Mouse (Mus musculus) MEL (cell line): Measurements from ENCODE around the gene Cirbp. TPM values are rescaled to one million over a fixed set of nuclear protein-coding genes. Genes with fewer than 3 reads are reported as not detected.
A peak's percentile ranks its signal among the peaks of the same experiment; 100 is the strongest.

Source experiments
- DNase-seq: peaks from one replicate; pipeline ENCODE4 v3.0.0; 2011; ENCODE audit warnings: low read depth, low spot score
- H3K27ac ChIP-seq: 2 replicates; pipeline ENCODE4 v1.5.1; 2012; ENCODE audit warnings: low read depth, mild to moderate bottlenecking, control low read depth, low read length, moderate library complexity; ENCODE audit not compliant: control insufficient read depth
- H3K27me3 ChIP-seq, 2 experiments: fragments of 150-350 bp in 1 of 2; sonication (generic) in 1 of 2; 2 replicates each; pipeline ENCODE4 v1.6.1; 2012; ENCODE audit warnings: low read length in 2 of 2, mild to moderate bottlenecking in 2 of 2, improper control_type of control experiment in 1 of 2, moderate library complexity in 1 of 2; ENCODE audit not compliant: insufficient read depth in 2 of 2, control insufficient read depth in 1 of 2
- H3K36me3 ChIP-seq, 2 experiments: 2 replicates each; pipeline ENCODE4 v1.6.1; 2012 to 2014; ENCODE audit warnings: low read length in 2 of 2, improper control_type of control experiment in 1 of 2, inconsistent platforms in 1 of 2, mild to moderate bottlenecking in 1 of 2; ENCODE audit not compliant: insufficient read depth in 2 of 2, control insufficient read depth in 1 of 2
- H3K4me1 ChIP-seq, 2 experiments: fragments of 150-350 bp in 1 of 2; sonication (generic) in 1 of 2; 2 replicates each; pipeline ENCODE4 v1.6.1; 2012; ENCODE audit warnings: low read length in 2 of 2, improper control_type of control experiment in 1 of 2, mild to moderate bottlenecking in 1 of 2; ENCODE audit not compliant: insufficient read depth in 2 of 2, control insufficient read depth in 1 of 2
- H3K4me3 ChIP-seq, 2 experiments: fragments of 150-350 bp in 1 of 2; sonication (generic) in 1 of 2; 2 replicates each; pipeline ENCODE4 v1.5.1; 2012; ENCODE audit warnings: low read depth in 2 of 2, low read length in 2 of 2, mild to moderate bottlenecking in 2 of 2, moderate library complexity in 2 of 2, control low read depth in 1 of 2, improper control_type of control experiment in 1 of 2; ENCODE audit not compliant: control insufficient read depth in 1 of 2, insufficient read depth in 1 of 2
- H3K79me2 ChIP-seq: 2 replicates; pipeline ENCODE4 v1.6.1; 2012; ENCODE audit warnings: mild to moderate bottlenecking, low read length, moderate library complexity; ENCODE audit not compliant: control insufficient read depth, poor library complexity, insufficient read depth
- H3K9ac ChIP-seq: 2 replicates; pipeline ENCODE4 v1.6.1; 2012; ENCODE audit warnings: low read depth, mild to moderate bottlenecking, control low read depth, low read length, moderate library complexity; ENCODE audit not compliant: control insufficient read depth, poor library complexity, severe bottlenecking
- H3K9me3 ChIP-seq: fragments of 150-350 bp; sonication (generic); replicated peaks from 2 replicates; pipeline ENCODE4 v1.6.1; 2012; ENCODE audit warnings: mild to moderate bottlenecking, low read length, improper control_type of control experiment, moderate library complexity; ENCODE audit not compliant: insufficient read depth
- BHLHE40 ChIP-seq: IDR thresholded peaks from 2 replicates; pipeline ENCODE4 v1.6.1; 2012; ENCODE audit warnings: low read depth, mild to moderate bottlenecking, inconsistent platforms, low read length, improper control_type of control experiment, borderline replicate concordance
- CHD1 ChIP-seq: IDR thresholded peaks from 2 replicates; pipeline ENCODE4 v1.6.1; 2012; ENCODE audit warnings: low read depth, mild to moderate bottlenecking, inconsistent platforms, low read length, improper control_type of control experiment
- CHD2 ChIP-seq: IDR thresholded peaks from 2 replicates; pipeline ENCODE4 v1.6.1; 2011; ENCODE audit warnings: low read length, improper control_type of control experiment
- CTCF ChIP-seq, 3 experiments: IDR thresholded peaks in 2 of 3; conservative IDR thresholded peaks in 1 of 3; 2 replicates each; pipeline ENCODE4 v1.5.1; 2011 to 2012; ENCODE audit warnings: low read length in 3 of 3, low read depth in 2 of 3, mild to moderate bottlenecking in 2 of 3, improper control_type of control experiment in 1 of 3, inconsistent platforms in 1 of 3, mixed read lengths in 1 of 3, moderate library complexity in 1 of 3; ENCODE audit not compliant: control insufficient read depth in 1 of 3, insufficient read depth in 1 of 3, poor library complexity in 1 of 3, severe bottlenecking in 1 of 3
- E2F4 ChIP-seq: IDR thresholded peaks from 2 replicates; pipeline ENCODE4 v1.6.1; 2011; ENCODE audit warnings: low read depth, low read length, improper control_type of control experiment, borderline replicate concordance
- ELF1 ChIP-seq: IDR thresholded peaks from 2 replicates; pipeline ENCODE4 v1.6.1; 2014; ENCODE audit warnings: low read depth, mild to moderate bottlenecking, inconsistent platforms, low read length, improper control_type of control experiment, moderate library complexity
- EP300 ChIP-seq, 2 experiments: IDR thresholded peaks; 2 replicates each; pipeline ENCODE4 v1.6.1; 2011; ENCODE audit warnings: improper control_type of control experiment in 2 of 2, low read length in 2 of 2, low read depth in 1 of 2, mild to moderate bottlenecking in 1 of 2
- ETS1 ChIP-seq: IDR thresholded peaks from 2 replicates; pipeline ENCODE4 v1.6.1; 2012; ENCODE audit warnings: low read depth, mild to moderate bottlenecking, inconsistent platforms, low read length, improper control_type of control experiment, moderate library complexity
- GABPA ChIP-seq: IDR thresholded peaks from 2 replicates; pipeline ENCODE4 v1.6.1; 2012; ENCODE audit warnings: low read depth, mild to moderate bottlenecking, inconsistent platforms, low read length, improper control_type of control experiment, moderate library complexity
- GATA1 ChIP-seq: IDR thresholded peaks from 2 replicates; pipeline ENCODE4 v1.6.1; 2011; ENCODE audit warnings: low read depth, low read length, improper control_type of control experiment
- HCFC1 ChIP-seq: IDR thresholded peaks from 2 replicates; pipeline ENCODE4 v1.6.1; 2012; ENCODE audit warnings: low read depth, mild to moderate bottlenecking, inconsistent platforms, low read length, improper control_type of control experiment, moderate library complexity
- KAT2A ChIP-seq: conservative IDR thresholded peaks from 2 replicates; pipeline ENCODE4 v1.6.1; 2012; ENCODE audit warnings: low read depth, low read length, improper control_type of control experiment, inconsistent platforms
- MAFK ChIP-seq: IDR thresholded peaks from 2 replicates; pipeline ENCODE4 v1.6.1; 2011; ENCODE audit warnings: low read depth, mild to moderate bottlenecking, low read length, improper control_type of control experiment, borderline replicate concordance
- MAX ChIP-seq: IDR thresholded peaks from 2 replicates; pipeline ENCODE4 v1.6.1; 2011; ENCODE audit warnings: low read length, improper control_type of control experiment
- MAZ ChIP-seq: IDR thresholded peaks from 2 replicates; pipeline ENCODE4 v1.6.1; 2012; ENCODE audit warnings: low read depth, mild to moderate bottlenecking, inconsistent platforms, low read length, improper control_type of control experiment
- MEF2A ChIP-seq: IDR thresholded peaks from 2 replicates; pipeline ENCODE4 v1.6.1; 2014; ENCODE audit warnings: low read depth, mild to moderate bottlenecking, inconsistent platforms, low read length, improper control_type of control experiment; ENCODE audit not compliant: poor library complexity, insufficient replicate concordance, severe bottlenecking; ENCODE audit errors: extremely low read depth
- MXI1 ChIP-seq: IDR thresholded peaks from 2 replicates; pipeline ENCODE4 v1.6.1; 2011; ENCODE audit warnings: mild to moderate bottlenecking, low read depth, low read length, improper control_type of control experiment
- MYB ChIP-seq: IDR thresholded peaks from 2 replicates; pipeline ENCODE4 v1.6.1; 2011; ENCODE audit warnings: mild to moderate bottlenecking, low read depth, low read length, improper control_type of control experiment
- MYC ChIP-seq: IDR thresholded peaks from 2 replicates; pipeline ENCODE4 v1.6.1; 2011; ENCODE audit warnings: low read depth, mild to moderate bottlenecking, low read length, improper control_type of control experiment, moderate library complexity
- NELFE ChIP-seq: IDR thresholded peaks from 2 replicates; pipeline ENCODE4 v1.6.1; 2011; ENCODE audit warnings: low read depth, low read length, improper control_type of control experiment
- NRF1 ChIP-seq: IDR thresholded peaks from 2 replicates; pipeline ENCODE4 v1.6.1; 2014; ENCODE audit warnings: low read depth, mild to moderate bottlenecking, inconsistent platforms, low read length, improper control_type of control experiment, moderate library complexity; ENCODE audit not compliant: poor library complexity, insufficient read depth, severe bottlenecking
- POLR2A ChIP-seq, 2 experiments: IDR thresholded peaks; 2 replicates each; pipeline ENCODE4 v1.6.1; 2011 to 2012; ENCODE audit warnings: low read length in 2 of 2, mild to moderate bottlenecking in 2 of 2, control low read depth in 1 of 2, improper control_type of control experiment in 1 of 2, low read depth in 1 of 2, moderate library complexity in 1 of 2; ENCODE audit not compliant: control insufficient read depth in 1 of 2, insufficient read depth in 1 of 2, poor library complexity in 1 of 2
- POLR2AphosphoS2 ChIP-seq: IDR thresholded peaks from 2 replicates; pipeline ENCODE4 v1.6.1; 2011; ENCODE audit warnings: low read length, improper control_type of control experiment
- POLR2AphosphoS5 ChIP-seq: IDR thresholded peaks from 2 replicates; pipeline ENCODE4 v1.6.1; 2012; ENCODE audit warnings: low read depth, borderline replicate concordance, mild to moderate bottlenecking, inconsistent platforms, low read length, moderate library complexity, mixed read lengths
- RCOR1 ChIP-seq: IDR thresholded peaks from 2 replicates; pipeline ENCODE4 v1.6.1; 2012; ENCODE audit warnings: low read depth, mild to moderate bottlenecking, inconsistent platforms, low read length, improper control_type of control experiment
- SIN3A ChIP-seq: IDR thresholded peaks from 2 replicates; pipeline ENCODE4 v1.6.1; 2012; ENCODE audit warnings: low read length, improper control_type of control experiment, inconsistent platforms
- SMC3 ChIP-seq: IDR thresholded peaks from 2 replicates; pipeline ENCODE4 v1.6.1; 2011; ENCODE audit warnings: low read depth, low read length, improper control_type of control experiment
- TAL1 ChIP-seq: IDR thresholded peaks from 2 replicates; pipeline ENCODE4 v1.6.1; 2012; ENCODE audit warnings: mild to moderate bottlenecking, inconsistent platforms, low read length, moderate library complexity, mixed read lengths
- TBP ChIP-seq: IDR thresholded peaks from 2 replicates; pipeline ENCODE4 v1.8.0; 2011; ENCODE audit warnings: low read depth, low read length, improper control_type of control experiment
- TCF12 ChIP-seq: IDR thresholded peaks from 2 replicates; pipeline ENCODE4 v1.6.1; 2014; ENCODE audit warnings: low read depth, mild to moderate bottlenecking, inconsistent platforms, low read length, improper control_type of control experiment, moderate library complexity
- UBTF ChIP-seq: IDR thresholded peaks from 2 replicates; pipeline ENCODE4 v1.6.1; 2012; ENCODE audit warnings: low read depth, mild to moderate bottlenecking, inconsistent platforms, low read length, improper control_type of control experiment, moderate library complexity, borderline replicate concordance; ENCODE audit not compliant: insufficient read depth
- USF1 ChIP-seq: IDR thresholded peaks from 2 replicates; pipeline ENCODE4 v1.6.1; 2014; ENCODE audit warnings: low read depth, mild to moderate bottlenecking, inconsistent platforms, low read length, improper control_type of control experiment, moderate library complexity
- USF2 ChIP-seq, 2 experiments: IDR thresholded peaks; 2 replicates each; pipeline ENCODE4 v1.6.1; 2011 to 2012; ENCODE audit warnings: improper control_type of control experiment in 2 of 2, low read length in 2 of 2, borderline replicate concordance in 1 of 2, inconsistent platforms in 1 of 2, low read depth in 1 of 2, mild to moderate bottlenecking in 1 of 2; ENCODE audit not compliant: insufficient read depth in 1 of 2
- ZC3H11A ChIP-seq: IDR thresholded peaks from 2 replicates; pipeline ENCODE4 v1.6.1; 2012; ENCODE audit warnings: low read depth, mild to moderate bottlenecking, inconsistent platforms, low read length, improper control_type of control experiment
- ZKSCAN1 ChIP-seq: IDR thresholded peaks from 2 replicates; pipeline ENCODE4 v1.6.1; 2012; ENCODE audit warnings: low read depth, mild to moderate bottlenecking, inconsistent platforms, low read length, improper control_type of control experiment, moderate library complexity
- ZMIZ1 ChIP-seq: IDR thresholded peaks from 2 replicates; pipeline ENCODE4 v1.6.1; 2012; ENCODE audit warnings: low read depth, mild to moderate bottlenecking, inconsistent platforms, low read length, improper control_type of control experiment, moderate library complexity
- ZNF384 ChIP-seq: IDR thresholded peaks from 2 replicates; pipeline ENCODE4 v1.6.1; 2012; ENCODE audit warnings: low read depth, mild to moderate bottlenecking, inconsistent platforms, low read length, improper control_type of control experiment
- polyA plus RNA-seq, 2 experiments: library from polyadenylated mRNA; stranded (reverse) in 1 of 2; unstranded in 1 of 2; fragments of >175 nt in 1 of 2; fragments of >200 nt in 1 of 2; gene quantifications; 2 replicates each; pipeline versions ENCODE4 v1.2.1 to v1.2.4; 2012; ENCODE audit warnings: low replicate concordance in 2 of 2, low read depth in 1 of 2; ENCODE audit not compliant: insufficient read length in 2 of 2, insufficient read depth in 1 of 2, missing spikeins in 1 of 2
- total RNA-seq: library from RNA; depleted of rRNA; stranded (reverse); fragments of 300-350 nt; gene quantifications from 2 replicates; pipeline ENCODE4 v1.2.3, GENCODE M21; 2012

Cirbp gene
- total and polyA plus RNA-seq, 3 experiments = 21.2 to 56.6 TPM; not detected in 1

GRCm38 (mm10) chr10:80164998-80165344 lies 814 bp upstream of the Cirbp start:
- Histone ChIP-seq H3K9me3 (no peaks in the 10 kb centered on the region), H3K27me3 (no peaks in the 10 kb centered on the region), H3K27ac (peak overlapping the region; percentile 79), H3K79me2 (peaks cover 8% of the 10 kb centered on the region; the same call in 1 of the 2 replicates), H3K36me3 (peaks cover 0 to 12% of the 10 kb centered on the region in 2 experiments; a peak in 2 of 4 replicates), H3K4me3 (peak overlapping the region; percentile 52 to 57), H3K9ac (peak overlapping the region; percentile 66), H3K4me1 (peaks cover 4 to 29% of the 10 kb centered on the region in 2 experiments)
- DNase-seq = peak; percentile 94
- 0 out of 2 replicates have a peak, but pooled peaks have one; percentile 30 for TF ChIP-seq RCOR1
- no peak for TF ChIP-seq TAL1
- TF ChIP-seq USF1 = no peak
- TF ChIP-seq POLR2AphosphoS2 = no peak
- no peak for TF ChIP-seq POLR2AphosphoS5
- TF ChIP-seq NRF1 = 0 out of 2 replicates have a peak, but pooled peaks have one; percentile 17
- TF ChIP-seq MAX = peak; percentile 54; the same call in 1 of the 2 replicates
- peak; percentile 93 for TF ChIP-seq MXI1
- TF ChIP-seq USF2 (IDR thresholded peaks at IDR 0.05; ENCODE audit: borderline replicate concordance in 1 of 2, insufficient read depth in 1 of 2, low read depth in 1 of 2, low read length in 2 of 2) = no peak
- TF ChIP-seq TBP = no peak; the same call in 1 of the 2 replicates
- no peak; the same call in 1 of the 2 replicates for TF ChIP-seq NELFE
- peak; percentile 63 for TF ChIP-seq HCFC1
- TF ChIP-seq ELF1 = peak; percentile 36; the same call in 1 of the 2 replicates
- TF ChIP-seq MAZ = peak; percentile 31; the same call in 1 of the 2 replicates
- peak; percentile 96 for TF ChIP-seq SMC3
- peak; percentile 50 for TF ChIP-seq TCF12
- peak; percentile 95 for TF ChIP-seq SIN3A
- TF ChIP-seq MEF2A = no peak
- TF ChIP-seq UBTF = no peak
- peak in 1 of 2 experiments; percentile 33; a peak in 1 of 4 replicates for TF ChIP-seq EP300 (IDR thresholded peaks at IDR 0.05; ENCODE audit: low read depth in 1 of 2, low read length in 2 of 2)
- TF ChIP-seq CHD1 = no peak
- TF ChIP-seq CTCF (IDR thresholded peaks at IDR 0.05 in 2 of 3, conservative IDR thresholded peaks at IDR 0.05 in 1 of 3; ENCODE audit: control insufficient read depth in 1 of 3, insufficient read depth in 1 of 3, low read depth in 2 of 3, low read length in 3 of 3, poor library complexity in 1 of 3, severe bottlenecking in 1 of 3) = peak in 2 of 3 experiments; percentile 98 to 100; a peak in 5 of 6 replicates
- peak; percentile 91 for TF ChIP-seq ZC3H11A
- TF ChIP-seq KAT2A = no peak; the same call in 1 of the 2 replicates
- no peak for TF ChIP-seq CHD2
- TF ChIP-seq MYC = peak; percentile 79
- TF ChIP-seq GABPA = no peak
- peak in 1 of 2 experiments; percentile 13; a peak in 2 of 4 replicates for TF ChIP-seq POLR2A (IDR thresholded peaks at IDR 0.05; ENCODE audit: control insufficient read depth in 1 of 2, insufficient read depth in 1 of 2, low read depth in 1 of 2, low read length in 2 of 2, poor library complexity in 1 of 2)
- no peak for TF ChIP-seq ZMIZ1
- peak; percentile 67 for TF ChIP-seq ZNF384
- TF ChIP-seq MYB = no peak
- no peak for TF ChIP-seq GATA1
- no peak for TF ChIP-seq ZKSCAN1
- TF ChIP-seq BHLHE40 = 0 out of 2 replicates have a peak, but pooled peaks have one; percentile 61
- peak; percentile 64; the same call in 1 of the 2 replicates for TF ChIP-seq ETS1
- TF ChIP-seq E2F4 = no peak
- TF ChIP-seq MAFK = no peak
